Mouse (Mus musculus) ovary, adult 18-20 months (tissue): ENCODE results near the gene Dusp6.

Experiments used
- DNase-seq: peaks from one replicate; pipeline ENCODE4 v3.0.0; 2022; ENCODE audit warnings: low spot score, mixed read lengths

Gene Dusp6

GRCm38 (mm10) chr10:99274640-99275039 lies 11.6 kb downstream of the Dusp6 start:
- peak; percentile 13 for DNase-seq

GRCm38 (mm10) chr10:99279067-99279880 lies 16.2 kb downstream of the Dusp6 start:
- DNase-seq: no peak

DNA sequence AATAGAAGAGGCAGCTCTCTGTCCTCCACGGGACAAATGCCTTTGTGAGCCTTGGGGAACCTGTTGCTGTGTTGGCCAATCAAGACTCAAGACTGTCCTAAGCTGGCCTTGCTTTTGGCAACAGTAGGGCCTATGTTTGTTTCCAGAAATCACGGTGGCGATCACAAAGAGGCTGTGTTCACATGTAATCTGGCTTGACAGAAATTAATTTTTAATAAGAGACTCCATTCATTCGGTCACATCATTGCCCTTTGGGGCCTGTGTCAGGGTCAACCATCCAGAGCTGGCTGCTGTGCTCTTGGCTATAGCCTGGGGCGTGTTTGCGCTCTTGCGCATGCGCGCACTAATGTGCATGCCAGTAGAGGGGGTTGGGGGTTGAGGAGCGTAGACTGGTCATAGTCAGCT lies 21.0 kb downstream of the Dusp6 start:
- DNase-seq: no peak

DNA sequence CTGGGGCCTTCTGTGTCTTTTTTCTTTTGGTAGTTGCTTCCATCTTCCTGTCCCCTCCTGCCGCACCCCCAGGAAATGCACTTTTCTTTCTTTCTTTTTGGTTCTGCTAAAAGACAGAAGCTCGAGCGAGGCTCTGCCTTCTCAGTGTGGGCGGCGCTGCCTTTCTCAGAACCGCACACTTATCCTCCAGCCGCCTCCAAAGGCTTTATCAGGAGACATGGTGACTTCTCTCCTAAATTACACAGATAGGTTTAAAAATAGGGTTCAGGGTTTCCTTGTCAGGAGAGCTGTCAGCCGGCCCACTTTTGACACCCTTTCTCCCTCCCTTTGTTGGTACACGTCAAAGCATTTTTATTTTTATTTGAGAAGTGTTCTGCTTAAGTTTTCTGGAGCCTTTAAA lies 21.9 kb downstream of the Dusp6 start:
- DNase-seq: no peak

- DNase-seq: no peak
These were observed 22.7 kb downstream of the Dusp6 start for GRCm38 (mm10) chr10:99285759-99286158.

DNA sequence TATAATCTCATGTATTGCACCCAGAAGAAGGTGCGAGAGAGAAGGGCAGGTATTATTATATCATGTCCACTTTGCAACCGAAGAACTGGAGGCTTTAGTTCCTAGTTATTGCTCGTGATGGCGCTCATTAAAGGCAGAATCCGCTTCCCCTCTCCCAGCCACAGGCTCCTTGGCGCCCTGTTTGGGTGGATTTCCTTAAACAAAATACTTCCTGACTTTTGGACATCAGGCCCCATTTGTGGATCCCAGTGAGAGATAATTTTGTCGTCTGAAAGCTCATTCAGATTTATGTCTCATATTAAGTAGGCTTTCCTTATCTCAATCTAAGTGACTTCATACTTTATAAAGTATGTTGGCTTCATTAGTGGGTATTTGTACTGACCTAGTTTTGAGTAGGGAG lies 23.2 kb downstream of the Dusp6 start:
- DNase-seq: no peak

GRCm38 (mm10) chr10:99286787-99287186 lies 23.8 kb downstream of the Dusp6 start:
- peak; percentile 38 for DNase-seq

- DNase-seq: no peak
These were observed 24.2 kb downstream of the Dusp6 start for GRCm38 (mm10) chr10:99287206-99287605.

DNA sequence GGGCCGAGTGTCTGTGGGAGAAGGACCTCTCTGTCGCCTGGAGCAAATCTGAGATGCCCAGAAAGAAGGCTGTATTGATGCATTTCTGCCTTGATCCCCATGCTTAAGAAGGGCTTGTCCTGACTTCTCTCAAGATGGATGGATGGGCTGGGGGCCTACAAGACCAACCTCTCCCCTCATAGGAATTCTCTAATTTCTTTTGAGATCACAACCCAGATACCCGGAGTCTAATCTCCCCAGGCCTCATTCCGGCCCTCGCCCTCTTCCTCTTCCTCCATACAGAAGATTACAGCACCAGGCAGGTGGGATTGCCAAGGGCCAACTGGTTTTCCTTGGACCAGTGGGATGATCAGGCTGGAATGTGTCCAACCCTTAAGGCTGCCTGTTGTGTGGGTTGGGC lies 26.1 kb downstream of the Dusp6 start:
- DNase-seq: no peak

DNA sequence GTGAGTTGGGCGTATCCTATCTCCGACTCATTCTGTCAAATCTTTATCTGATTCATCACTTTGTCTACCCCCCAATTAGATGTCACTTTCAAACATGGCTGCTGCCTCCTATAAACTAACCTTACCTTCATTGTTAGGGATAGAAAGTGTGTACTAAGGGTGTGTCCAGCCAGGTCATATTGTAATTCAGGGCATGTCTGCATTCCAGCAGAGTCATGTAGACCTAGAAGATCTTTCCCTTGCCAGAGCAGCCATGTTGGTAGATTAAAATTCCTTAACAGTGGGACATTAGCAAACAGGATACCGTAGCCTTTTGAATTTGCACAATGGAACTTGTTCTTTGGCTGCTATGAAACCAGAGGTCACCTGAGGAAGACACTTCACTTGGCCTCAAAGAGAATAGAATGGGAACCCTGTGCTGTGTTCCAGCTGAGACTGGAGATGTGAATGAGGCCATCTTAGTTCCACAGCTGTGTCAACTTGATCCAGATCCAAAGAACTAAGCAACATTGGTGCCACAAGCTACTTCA lies 30.1 kb downstream of the Dusp6 start:
- no peak for DNase-seq

DNA sequence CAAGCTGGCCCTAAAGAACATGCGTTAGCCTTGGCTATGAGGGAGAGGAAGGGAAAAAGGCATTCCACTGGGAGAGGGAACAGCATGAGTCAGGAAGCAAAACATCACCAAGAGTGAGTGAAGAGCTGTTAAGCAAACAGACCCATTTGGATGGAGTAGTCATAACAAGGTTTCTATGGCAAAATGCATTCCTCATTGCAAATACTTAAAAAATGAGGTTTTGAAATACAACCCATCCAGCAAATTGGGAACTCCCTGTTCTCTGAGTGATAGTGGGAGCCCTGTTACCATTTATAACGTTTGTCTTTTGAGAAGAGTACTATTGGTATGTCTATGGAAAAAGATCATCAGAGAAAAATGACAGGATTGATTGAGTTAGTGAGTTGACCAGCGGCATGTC lies 34.7 kb downstream of the Dusp6 start:
- DNase-seq: no peak

- no peak for DNase-seq
These were observed 35.6 kb downstream of the Dusp6 start for GRCm38 (mm10) chr10:99298328-99299295.

DNA sequence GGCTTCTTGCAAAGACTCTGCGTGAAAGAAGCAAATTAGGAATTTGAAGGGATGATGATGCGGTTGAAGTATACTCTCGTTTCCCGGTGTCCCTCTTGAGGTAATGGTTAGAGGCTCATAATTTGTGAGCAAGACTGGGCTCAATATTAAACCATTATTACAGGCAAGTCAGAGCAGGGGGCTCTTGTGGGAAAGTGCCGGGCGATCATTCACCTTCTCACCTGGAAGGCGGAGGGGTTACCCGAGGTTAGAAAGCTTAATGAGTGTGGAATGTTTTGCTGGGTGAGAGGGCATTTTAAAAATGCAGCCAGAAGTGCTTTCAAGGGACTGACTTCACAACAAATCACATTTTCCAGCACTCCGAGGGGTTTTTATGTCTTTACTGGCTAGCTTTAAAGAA lies 36.3 kb downstream of the Dusp6 start:
- no peak for DNase-seq

- no peak for DNase-seq
These were observed 39.0 kb downstream of the Dusp6 start for GRCm38 (mm10) chr10:99302051-99302450.

- no peak for DNase-seq
These were observed 45.8 kb downstream of the Dusp6 start for GRCm38 (mm10) chr10:99308837-99309236.

DNA sequence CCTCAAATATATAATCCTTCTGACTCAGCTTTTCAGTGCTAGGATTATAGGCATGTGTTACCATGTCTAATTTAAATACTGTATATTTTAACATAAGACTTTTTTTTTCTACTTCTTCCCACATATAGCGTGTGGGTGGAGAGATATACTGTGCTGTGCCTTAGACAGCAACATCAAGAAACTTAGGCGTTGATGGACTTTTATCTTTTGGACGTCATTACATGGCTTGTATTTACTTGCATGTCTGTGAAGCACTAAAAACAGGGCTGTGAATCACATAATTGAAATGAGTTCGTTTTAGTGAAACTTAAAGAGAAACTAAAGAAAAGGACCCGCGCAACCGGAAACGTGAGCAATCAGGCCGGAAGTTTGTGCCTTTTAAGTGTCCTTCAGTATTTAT lies 46.6 kb downstream of the Dusp6 start:
- DNase-seq: no peak

DNA sequence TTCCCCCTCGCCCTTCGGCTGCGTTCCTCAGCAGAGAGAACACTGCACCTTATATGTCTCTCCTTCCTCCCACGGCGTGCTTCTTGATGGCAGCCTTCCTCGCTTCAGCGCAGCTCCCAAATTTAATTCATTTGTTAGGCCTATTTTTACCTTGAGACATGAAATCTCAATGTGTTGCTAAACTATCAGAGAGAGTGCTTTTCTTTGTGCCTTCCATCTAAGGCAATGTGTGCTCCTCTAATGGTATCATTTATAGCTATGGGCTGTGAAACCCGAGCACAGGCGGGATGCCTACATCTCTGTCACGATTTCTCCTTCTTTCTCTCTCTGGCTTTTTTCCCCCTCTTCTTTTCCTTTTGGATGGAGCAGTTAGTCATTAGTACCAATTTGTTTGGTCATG lies 47.2 kb downstream of the Dusp6 start:
- DNase-seq: no peak

DNA sequence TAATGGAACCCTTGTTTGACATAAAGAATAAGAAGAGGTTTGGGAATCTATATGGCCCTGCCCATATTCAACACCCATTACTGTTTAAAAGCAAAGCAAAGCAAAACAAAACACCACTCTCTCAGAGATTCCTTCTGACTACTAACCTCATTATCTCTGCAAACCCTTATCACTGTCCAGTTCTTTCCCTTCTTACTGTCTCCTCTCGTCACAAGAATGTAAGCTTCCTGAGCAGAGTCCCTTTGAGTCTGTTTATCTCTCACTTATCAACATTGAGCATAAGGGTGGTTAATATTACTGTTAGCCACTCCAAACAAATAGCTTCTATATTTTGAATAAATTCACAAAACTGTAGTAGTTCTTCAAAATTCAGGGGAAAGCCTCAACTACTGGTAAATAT lies 48.9 kb downstream of the Dusp6 start:
- no peak for DNase-seq

- no peak for DNase-seq
These were observed 51.3 kb downstream of the Dusp6 start for GRCm38 (mm10) chr10:99314366-99314765.

GRCm38 (mm10) chr10:99317057-99317456 lies 54.0 kb downstream of the Dusp6 start:
- no peak for DNase-seq
